Mouse (Mus musculus) urinary bladder, postnatal 14 days (tissue): ENCODE measurements around the gene Gnai3.
A peak's percentile ranks its signal among the peaks of the same experiment; 100 is the strongest.

Experiments
- DNase-seq: peaks from one replicate; pipeline ENCODE4 v3.0.0; 2021; ENCODE audit warnings: low spot score

The Gnai3 gene

DNA sequence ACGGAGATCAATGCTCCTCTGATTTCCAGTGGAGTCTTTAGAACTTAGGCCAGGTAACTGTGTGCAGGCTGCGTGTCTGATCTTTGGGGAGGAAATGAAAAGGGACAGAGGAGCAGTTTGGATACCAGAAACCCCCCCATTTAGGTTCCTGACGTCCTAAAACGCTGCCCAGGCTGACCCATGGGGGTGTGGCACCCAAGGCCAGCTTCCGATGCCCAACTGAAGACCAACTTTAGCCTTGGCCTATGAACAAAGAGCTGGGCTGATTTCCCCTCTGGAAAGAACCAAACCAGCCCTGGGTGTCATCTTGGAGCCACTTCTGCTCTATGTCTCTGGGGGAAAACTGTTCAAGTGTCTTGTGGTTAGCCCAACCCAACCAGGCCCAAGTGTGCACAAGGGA lies 18.1 kb upstream of the Gnai3 start:
- no peak for DNase-seq

DNA sequence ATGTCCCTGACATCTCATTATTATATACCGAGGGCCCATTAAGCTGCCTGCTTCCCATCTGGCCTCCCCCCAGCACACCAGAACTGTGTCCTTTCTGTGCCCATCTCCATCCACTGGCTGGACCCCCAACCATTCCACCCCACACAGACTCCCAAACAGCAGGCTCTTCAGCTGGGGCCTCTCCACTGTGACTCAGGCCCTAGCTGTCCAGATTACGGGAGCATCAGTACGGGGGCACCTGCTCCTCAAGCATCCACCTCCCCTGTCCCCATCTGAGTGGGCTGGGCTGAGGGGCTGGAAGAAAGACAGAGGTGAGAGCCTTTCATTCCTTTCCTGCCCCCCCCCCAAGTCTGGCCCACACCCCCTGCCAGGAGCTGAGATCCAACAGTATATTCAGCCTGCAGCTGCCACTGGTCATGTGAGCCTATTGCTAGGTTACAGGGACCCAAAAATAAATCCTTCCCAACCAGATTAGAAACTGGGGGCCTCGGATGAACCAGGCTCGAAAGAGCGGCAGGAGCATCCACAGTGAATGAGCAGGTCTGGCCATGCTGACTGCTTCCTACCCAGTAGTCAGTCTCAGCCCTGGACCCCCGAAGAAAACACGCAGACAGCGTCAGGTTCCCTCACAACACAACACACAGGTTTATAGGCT lies 12.6 kb upstream of the Gnai3 start:
- no peak for DNase-seq

DNA sequence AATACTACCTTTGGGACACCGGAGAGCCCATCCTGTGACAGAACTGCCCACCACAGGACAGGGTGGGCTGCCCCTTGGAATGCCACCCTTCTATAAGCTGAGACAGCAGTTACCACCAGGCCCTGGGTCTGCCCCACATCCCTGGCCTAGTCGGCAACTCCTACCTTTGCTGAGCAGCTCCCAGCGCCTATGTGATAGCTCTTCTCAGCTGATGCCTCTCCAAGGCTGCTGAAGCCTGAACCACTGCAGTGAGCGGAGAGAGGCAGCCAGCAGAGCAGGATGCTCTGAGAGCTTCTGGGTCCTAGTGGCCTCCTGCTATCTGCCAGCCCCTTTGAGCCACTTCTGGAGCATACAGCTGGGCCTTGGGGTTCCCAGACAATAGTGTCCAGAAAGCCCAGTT lies 8.7 kb upstream of the Gnai3 start, which contains the start of gene Gpr61:
Gpr61 (minus strand) TSS at position 227 of the 400 bp plus-strand sequence.
- no peak for DNase-seq

DNA sequence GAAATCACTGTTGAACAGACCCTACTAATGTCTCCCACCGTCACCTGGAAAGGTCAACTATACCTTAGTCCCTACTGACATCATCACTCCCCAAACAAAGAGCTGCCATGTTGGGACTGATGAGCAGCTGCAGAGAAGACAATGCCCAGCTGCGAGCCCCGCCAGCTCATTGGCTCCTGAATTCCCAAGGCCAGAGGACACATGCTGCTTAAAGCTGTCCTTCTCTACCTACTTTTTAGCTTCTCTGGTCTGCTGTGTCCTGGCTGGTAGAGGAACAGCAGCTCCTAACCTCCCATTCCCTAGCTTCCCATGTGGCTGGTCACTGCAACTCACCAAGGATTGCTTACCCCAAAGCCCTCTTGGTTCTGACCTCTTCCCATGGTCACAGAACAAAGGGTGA lies 6.3 kb upstream of the Gnai3 start:
- no peak for DNase-seq

DNA sequence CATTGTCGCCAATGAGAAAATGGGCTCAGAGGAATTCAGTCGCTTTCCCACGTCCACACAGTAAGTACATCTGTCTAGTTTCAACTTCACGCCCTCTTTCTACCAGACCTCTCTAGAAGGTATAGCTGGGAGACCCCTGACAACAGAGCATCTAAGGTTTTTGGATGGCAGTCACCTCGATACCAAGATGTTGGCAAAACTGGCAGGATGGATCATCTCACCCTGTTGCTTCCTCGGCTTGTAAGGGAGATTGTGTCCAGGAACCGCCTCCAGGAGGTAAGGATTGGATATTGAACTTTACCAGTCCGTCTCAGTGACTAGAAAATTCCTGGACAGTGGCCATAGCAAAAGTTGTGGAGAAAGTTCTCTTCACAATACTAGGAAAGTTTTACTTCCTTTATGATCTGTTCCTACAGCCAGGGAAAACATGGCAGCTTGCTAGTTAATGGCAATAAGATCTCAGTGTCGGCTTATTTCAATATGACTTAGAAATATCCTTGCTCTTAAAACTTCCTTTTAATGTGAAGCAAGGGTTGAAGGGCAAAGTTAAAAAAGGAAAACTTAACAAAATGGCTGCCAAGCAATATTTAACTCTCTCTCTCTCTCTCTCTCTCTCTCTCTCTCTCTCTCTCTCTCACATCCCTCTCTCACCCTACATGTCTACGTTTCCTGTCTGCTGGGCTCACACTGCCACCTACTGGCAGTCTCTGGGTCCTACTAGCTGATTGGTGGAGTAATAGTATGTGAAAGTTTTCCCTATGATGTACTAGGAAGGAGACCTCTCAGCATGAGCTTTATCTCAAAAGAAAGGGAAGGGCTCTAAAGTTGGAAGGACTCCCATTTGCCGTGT lies 1.7 kb upstream of the Gnai3 start:
- DNase-seq = peak; percentile 91

DNA sequence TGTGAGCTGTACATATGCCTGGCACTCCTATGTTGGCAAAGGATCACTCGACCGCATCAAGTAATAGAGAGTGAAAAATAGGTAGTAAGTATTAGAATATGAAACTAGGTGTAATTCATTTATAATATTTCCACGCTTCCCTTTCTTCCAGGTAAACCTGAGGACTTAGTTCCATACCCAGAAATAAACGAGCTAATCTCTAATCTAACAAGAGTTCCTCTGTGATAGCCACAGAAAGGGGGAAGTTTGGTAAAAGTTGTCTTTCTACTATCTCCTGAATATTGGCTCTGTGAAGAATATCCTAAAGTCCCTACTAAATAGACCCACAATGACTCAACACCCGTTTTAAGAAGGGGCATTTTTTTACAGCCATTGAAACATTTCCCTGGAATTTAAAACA lies 725 bp upstream of the Gnai3 start:
- DNase-seq = no peak

DNA sequence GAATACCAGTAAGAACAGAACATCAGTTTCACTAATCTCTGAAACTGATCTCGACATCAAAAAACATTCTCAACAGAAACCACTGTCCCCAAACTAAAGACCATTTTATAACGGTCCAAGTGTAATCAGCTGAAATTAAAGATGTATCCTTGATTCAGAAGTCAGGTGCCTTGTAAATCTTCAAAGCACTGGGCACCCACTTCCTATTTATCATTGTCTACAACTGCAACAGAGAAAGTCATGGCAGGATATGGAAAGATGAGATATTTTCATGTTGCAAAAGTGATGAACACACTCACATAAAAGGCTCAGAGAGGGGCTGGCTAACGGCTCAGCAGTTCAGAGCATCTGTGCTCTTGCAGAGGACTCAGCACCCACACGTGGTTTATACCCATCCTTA lies 5.2 kb downstream of the Gnai3 start:
- no peak for DNase-seq

DNA sequence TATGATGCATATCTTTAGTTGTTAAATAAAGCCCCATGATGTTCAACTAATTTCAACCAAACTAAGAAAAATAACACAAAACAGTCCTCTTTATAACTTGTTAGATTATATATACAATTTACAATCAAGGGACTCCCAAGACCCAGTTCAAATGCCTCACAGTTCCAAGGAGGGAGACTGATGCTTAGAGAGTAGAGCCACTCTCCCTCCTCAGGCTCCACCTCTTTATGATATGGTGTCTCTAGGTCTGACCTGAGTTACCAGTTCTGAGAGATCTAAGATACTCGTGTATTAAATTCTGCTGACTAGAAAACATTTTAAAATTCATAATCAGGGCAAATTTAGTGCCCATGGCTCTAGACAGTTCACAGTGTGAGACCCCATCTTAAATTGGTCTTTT lies 6.8 kb downstream of the Gnai3 start:
- no peak for DNase-seq

DNA sequence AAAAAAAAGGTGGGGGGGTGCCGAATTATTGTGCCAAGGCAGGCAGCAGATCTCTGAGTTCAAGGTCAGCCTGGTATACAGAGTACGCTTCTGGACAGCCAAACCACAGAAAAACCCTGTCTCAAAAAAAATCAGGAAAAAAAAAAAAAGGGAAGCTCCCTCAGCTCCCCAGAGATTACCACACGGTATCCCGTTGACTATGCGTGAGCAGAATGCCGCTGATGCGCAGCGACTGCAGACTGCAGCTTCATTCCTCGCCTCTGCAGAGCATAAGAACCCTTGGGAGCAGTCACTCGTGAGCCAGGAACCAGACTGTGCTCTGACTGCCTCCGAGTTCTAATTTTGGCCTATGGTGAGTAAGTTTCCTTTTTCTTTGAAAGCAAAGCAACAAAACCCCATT lies 11.2 kb downstream of the Gnai3 start:
- no peak for DNase-seq

DNA sequence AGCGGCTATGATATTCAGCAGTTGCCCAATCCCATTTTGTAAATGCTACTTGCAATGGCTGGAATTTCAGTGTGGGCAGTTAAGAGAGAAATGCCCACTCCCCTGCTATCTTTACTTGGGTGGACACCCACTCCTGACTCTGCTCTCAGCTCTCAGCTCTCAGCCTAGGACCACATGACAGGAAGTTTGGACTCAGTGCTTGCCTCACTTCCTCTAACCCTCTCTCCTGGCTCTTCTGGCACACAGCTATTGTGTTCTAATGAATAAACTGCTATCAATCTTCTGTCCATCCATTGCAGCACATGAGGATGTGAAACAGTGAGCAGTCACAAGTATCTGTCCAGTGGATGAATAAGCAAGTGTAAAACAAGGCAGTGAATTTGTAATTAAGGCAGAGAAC lies 13.5 kb downstream of the Gnai3 start:
- DNase-seq = no peak

DNA sequence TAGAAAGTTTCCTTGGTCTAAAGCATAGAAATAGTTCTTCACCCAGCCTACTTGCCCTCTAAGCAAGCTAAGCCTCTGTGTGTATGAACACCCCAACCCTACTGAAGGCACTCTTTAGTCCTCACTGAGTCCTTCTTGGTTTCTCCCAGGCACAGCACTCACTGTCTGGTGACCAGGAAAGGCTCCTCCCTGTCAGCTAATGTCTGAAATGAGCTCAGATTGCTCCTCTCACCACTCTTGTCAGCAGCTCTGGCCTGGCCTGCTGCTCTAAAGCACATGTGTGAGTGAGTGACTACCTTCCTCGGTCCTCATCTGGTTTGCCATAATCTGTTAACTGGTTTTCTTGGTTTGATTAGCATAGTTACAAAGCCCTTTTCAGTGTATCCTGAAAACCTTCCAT lies 14.1 kb downstream of the Gnai3 start:
- no peak for DNase-seq

DNA sequence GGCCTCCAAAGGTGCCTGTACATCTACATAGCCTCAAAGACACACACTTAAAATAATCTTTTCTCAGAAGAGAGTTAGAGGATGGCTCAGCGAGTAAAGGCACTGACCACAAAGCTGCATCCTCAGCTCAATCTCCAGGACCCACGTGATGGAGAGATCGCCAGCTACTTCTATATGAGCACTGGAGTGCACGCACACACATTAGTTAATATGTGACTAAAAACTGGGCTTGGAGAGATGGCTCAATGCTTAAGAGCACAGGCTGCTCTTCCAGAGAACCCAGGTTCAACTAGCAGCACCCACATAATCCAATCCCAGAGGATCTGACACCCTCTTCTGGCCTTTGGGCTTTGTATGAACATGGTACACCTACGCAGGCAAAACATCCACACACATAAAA lies 14.7 kb downstream of the Gnai3 start:
- no peak for DNase-seq

DNA sequence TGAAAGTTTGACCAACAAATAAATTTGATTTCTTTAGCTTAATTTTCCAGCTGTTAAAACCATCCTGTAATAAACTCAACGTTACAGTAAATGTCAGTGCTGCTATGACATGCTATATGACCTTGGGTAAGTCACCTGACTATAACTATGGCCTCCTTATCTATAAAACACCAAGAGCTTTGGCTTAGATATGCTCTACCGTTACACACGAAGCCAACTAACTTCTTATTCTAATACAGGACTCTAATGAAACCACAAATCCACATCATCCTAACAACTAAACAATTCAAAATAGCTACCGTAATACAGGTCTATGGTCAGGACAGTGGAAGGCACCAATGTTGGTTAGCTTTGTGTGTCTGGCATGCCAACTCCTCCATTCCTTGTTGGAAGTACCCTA lies 16.1 kb downstream of the Gnai3 start:
- no peak for DNase-seq

DNA sequence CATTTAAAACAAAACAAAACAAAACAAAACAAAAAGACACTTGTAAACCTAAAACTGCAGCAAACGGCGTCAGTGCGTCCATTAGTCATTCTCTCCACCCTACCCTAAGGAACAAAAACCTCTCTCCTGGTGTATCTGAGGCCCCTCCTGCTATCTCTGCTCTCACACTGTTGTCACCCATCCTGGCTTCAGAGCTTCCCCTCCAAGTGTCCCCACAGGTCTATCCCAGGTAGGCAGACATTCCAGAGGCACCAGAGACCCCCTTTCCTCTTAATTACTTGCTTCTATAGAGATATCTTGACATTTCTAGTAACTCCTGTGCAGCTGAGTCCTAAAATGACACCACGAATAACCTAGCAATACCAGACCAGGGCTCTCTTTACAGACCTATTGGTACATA lies 16.6 kb downstream of the Gnai3 start:
- DNase-seq = no peak

DNA sequence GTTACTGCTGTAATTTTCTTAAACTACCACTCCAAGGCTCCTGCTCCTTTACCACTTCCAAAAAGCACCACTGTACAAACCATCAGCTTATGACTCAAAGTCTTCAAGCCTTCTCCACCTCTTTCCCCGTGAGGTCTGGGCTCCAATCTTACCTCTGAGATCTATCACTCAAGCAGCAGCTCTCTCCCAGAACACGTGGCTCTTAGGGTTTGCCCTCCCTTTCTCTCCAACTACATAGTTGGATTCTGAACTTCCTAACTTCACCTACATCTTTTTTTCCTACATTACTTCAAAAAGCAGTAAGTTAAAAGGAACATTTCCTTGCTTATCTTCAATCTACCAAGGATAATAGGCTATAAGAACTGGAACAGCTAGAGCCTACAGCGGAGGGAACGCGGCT lies 17.4 kb downstream of the Gnai3 start:
- DNase-seq = no peak

DNA sequence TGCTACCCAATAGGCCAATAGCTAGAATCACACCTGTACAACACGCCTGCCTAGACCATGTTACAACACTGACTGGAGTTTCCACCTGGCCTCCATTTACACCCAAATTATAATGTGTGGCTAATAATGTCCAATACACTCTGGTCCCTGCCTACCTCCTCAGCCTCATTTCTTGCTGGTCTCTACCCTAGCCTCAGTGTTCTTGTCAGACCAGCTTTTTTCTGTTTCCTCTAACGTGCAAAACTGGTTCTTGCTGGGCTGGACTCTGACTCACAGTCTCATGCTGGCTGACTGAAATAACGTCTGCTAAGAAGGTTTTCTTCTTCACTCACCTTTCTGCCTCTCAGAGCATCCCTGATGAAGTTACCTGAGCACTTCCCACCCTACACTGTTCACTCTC lies 19.6 kb downstream of the Gnai3 start:
- DNase-seq = peak; percentile 28

DNA sequence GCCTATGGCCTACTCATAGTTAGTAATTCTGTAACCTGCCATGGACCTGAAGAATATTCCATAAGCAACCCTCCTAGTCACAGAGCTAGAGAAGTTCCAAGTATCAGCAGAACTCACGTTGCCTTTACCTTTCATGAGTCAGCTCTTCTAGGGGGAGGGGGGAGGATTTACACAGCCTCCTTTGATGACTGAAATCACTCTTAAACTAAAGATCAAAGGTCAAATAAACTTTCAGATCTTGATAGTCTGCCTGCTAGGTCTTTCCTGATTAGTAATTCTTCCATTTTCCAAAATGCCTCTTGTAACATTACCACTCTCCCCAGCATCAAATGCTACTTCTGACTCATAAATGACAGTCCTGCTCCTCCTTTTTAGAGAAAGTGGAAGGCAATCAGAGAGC lies 21.8 kb downstream of the Gnai3 start:
- DNase-seq = no peak

DNA sequence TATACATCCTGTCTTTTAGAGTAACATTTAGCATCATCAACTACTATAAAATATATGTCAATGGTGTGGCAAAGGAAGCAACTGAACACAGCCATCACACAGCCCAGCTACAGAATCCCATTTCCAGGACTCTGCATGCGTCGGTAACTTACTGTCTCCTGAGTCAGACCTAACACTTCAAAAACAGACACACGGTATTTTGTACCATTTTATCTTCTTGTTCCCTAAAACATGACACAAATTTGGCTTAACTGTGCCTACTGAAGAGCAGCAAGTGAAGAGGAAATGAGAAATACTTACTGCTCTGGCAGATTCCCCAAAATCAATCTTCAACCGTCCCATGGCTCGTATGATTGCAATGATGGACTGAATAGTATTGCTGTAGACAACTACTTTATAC lies 22.7 kb downstream of the Gnai3 start:
- no peak for DNase-seq

DNA sequence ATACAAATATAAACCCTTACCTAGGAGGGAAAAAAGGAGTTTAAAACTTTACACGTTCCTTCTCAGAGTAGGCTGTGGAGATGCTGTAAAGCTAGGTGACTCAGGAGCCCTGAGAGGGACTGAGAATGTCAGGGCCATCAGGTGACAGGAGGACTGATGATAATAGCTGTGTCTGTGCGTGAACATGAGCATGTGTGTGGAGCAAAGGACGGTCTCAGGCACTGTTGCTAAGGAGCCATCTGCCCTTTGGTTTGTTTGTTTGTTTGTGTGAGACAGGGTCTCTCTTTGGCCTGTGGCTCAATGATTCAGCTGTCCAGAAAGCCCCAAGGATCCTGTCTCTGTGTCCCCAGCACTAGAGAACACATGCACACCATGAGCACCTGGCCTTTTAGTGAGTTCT lies 24.8 kb downstream of the Gnai3 start:
- DNase-seq = no peak

DNA sequence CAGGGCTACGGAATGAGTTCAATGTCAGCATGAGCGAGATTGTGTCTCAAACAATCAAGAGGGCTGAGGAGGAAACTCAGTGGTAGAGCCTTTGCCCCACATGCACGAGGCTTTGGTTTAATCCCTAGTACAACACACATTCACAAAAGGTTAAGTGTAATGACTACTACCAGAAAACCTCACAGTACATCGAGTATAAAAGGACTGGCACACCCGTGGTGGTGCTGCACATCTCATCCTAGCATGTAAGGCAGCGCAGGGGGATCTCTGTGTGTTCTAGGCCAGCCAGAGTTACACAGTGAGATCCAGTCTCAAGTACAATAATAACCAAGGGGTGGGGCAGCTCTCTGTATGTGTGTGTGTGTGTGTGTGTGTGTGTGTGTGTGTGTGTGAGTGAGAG lies 28.5 kb downstream of the Gnai3 start:
- no peak for DNase-seq

DNA sequence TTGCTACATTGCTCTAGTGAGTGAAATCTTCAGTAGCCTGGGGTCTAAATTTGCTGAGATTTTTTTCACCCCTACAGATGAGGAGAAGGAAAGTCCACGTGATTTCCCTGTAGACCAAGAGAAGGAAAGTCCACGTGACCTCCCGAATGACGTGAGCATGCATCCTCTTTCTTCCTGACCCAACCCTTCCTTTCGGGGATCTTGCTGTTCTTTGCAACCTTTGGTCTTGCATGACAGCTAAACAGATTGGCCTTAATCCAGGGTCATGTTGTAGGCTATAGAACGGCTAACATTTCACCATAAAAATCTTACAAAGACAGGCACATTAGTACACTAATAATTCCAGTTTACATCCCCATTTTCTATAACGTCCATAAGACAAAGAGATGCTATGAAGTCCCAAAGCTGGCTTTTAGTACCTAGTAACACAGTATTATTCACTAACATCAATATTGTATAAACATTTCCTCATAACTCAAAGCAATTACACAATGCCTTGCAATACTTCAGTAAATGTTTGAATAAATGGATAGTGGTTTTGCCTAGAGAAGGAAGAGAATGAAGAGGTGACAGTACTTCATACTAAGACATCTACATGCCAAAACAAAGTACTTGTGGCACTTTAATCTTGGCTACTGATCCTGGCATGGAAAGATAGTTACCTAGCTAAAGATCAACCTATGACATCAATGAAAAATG lies 32.2 kb downstream of the Gnai3 start:
- DNase-seq = no peak

DNA sequence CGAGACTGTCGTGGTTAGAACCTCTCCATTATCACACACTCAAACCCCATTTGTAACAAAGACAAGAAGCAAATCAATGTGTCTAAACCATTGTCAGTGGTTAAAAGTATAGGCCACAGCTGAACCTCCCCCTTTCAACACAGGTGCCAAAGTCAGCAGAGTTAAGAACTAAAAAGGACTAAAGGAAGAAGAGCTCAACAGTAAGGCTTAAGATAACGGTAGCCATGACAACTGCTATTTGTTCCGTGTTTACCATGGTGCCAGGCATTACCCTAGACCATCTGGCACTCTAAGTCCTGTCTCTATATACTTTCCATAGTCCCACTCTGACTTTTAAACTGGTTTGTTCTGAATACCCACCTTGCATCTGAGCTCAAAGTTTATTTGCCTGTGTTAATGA lies 33.3 kb downstream of the Gnai3 start:
- DNase-seq = no peak

DNA sequence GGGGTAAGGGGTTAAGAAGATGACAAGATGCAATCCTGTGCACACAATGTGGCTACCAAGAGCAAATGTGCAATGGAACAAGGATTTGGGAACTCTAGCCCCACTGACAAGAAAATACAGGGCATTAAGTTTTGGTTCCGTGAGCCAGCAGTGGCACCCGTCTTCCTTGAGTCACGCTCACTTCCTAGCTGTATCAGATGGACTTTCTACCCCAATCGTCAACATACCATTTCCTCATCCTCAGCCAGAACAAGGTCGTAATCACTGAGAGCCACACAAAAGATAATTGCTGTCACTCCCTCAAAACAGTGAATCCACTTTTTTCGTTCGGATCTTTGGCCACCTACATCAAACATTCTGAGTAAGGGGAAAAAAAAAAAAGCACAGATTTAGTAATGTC lies 33.7 kb downstream of the Gnai3 start:
- no peak for DNase-seq
